In the genomic region with DNA sequence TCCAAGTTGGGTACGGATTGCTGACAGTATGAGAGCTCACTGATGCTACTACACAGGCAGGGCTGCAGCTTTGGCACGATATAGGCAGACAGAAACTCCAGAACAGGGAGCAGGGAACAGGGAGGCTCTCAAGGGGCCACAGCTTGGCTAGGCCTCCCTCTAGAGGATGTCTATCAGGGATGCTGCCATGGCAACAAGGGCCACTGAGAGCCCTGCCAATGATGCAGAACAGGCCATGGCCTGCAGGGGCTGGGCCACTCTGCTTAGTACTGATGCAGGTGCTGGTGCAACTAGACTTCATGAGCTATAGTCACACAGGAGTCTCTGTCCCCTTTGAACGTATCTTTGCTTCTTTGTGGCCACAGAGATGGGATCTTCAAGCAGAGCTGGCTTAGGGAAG, we compare ENCODE assay signal across 9 mouse cellular contexts.
DNase-seq lines count a peak whose midpoint lies in the region; ATAC-seq and TF ChIP-seq lines count a peak whose summit lies in the region.
"Had no signal": no experiment of that assay in that cellular context is flagged by ENCODE, and none has a peak within 500 bp of the region (broad histone marks: within the 10 kb centered on the region; RNA-seq: fewer than 3 reads in every experiment).

No protein-coding gene starts in this region.

- no peaks in the 10 kb centered on the region for H3K9me3 ChIP-seq in MEL (replicated peaks; ENCODE audit: insufficient read depth, low read length)
- no peaks in the 10 kb centered on the region for H3K9me3 ChIP-seq in hindbrain, embryonic 15.5 days
- H3K9me3 ChIP-seq: embryonic facial prominence, embryonic 12.5 days had no signal

- H3K27ac ChIP-seq in MEL (ENCODE audit: control insufficient read depth, low read depth, low read length) = no peak overlapping the region
- H3K27ac ChIP-seq in hindbrain, embryonic 15.5 days (replicated peaks) = no peak overlapping the region
- H3K27ac ChIP-seq: embryonic facial prominence, embryonic 12.5 days had no signal

- no peaks in the 10 kb centered on the region for H3K27me3 ChIP-seq in MEL (ENCODE audit: control insufficient read depth in 1 of 2, insufficient read depth in 2 of 2, low read length in 2 of 2)
- no peaks in the 10 kb centered on the region for H3K27me3 ChIP-seq in hindbrain, embryonic 15.5 days
- H3K27me3 ChIP-seq: embryonic facial prominence, embryonic 12.5 days had no signal

- WGBS in hindbrain, embryonic 15.5 days = 58% methylated on average over 3 of the region's 3 CpGs

- TF ChIP-seq POLR2A in MEL (IDR thresholded peaks at IDR 0.05; ENCODE audit: control insufficient read depth in 1 of 2, insufficient read depth in 1 of 2, low read depth in 1 of 2, low read length in 2 of 2, poor library complexity in 1 of 2) = no peak

- peaks cover 0 to 8% of the 10 kb centered on the region in 2 experiments; a peak in 2 of 4 replicates for H3K36me3 ChIP-seq in MEL (ENCODE audit: control insufficient read depth in 1 of 2, insufficient read depth in 2 of 2, low read length in 2 of 2)
- peaks cover 35% of the 10 kb centered on the region for H3K36me3 ChIP-seq in hindbrain, embryonic 15.5 days

- no peak for DNase-seq in frontal cortex, adult 2 months (ENCODE audit: extremely low spot score in 1 of 2, low spot score in 1 of 2)
- peak; percentile 26 for DNase-seq in MEL (ENCODE audit: low read depth, low spot score)
- DNase-seq in embryo, embryonic 11 days = peak; percentile 27
- DNase-seq in frontal cortex, postnatal 14 days (ENCODE audit: low spot score in 2 of 2) = no peak
- DNase-seq in urinary bladder, postnatal 4 days (ENCODE audit: low spot score in 2 of 2) = no peak
- no peak for DNase-seq in kidney, adult 8-10 months

- no peak for TF ChIP-seq RAD21 in MEL (IDR thresholded peaks at IDR 0.05; ENCODE audit: low read depth, low read length)

- H3K9ac ChIP-seq in MEL (ENCODE audit: control insufficient read depth, low read depth, low read length, poor library complexity, severe bottlenecking) = no peak overlapping the region
- no peak overlapping the region for H3K9ac ChIP-seq in hindbrain, embryonic 15.5 days
- H3K9ac ChIP-seq: embryonic facial prominence, embryonic 12.5 days had no signal

- TF ChIP-seq EP300 in MEL (IDR thresholded peaks at IDR 0.05; ENCODE audit: low read depth in 1 of 2, low read length in 2 of 2) = no peak

- H3K79me2 ChIP-seq in MEL (ENCODE audit: control insufficient read depth, insufficient read depth, low read length, poor library complexity) = no peaks in the 10 kb centered on the region

- no peak overlapping the region for H3K4me3 ChIP-seq in MEL (ENCODE audit: control insufficient read depth in 1 of 2, insufficient read depth in 1 of 2, low read depth in 2 of 2, low read length in 2 of 2)
- H3K4me3 ChIP-seq in hindbrain, embryonic 15.5 days = no peak overlapping the region
- H3K4me3 ChIP-seq: embryonic facial prominence, embryonic 12.5 days had no signal

- H3K4me1 ChIP-seq in MEL (ENCODE audit: control insufficient read depth in 1 of 2, insufficient read depth in 2 of 2, low read length in 2 of 2) = no peaks in the 10 kb centered on the region
- H3K4me1 ChIP-seq in hindbrain, embryonic 15.5 days (replicated peaks) = peaks cover 6% of the 10 kb centered on the region
- H3K4me1 ChIP-seq: embryonic facial prominence, embryonic 12.5 days had no signal

- ATAC-seq in frontal cortex, adult (ENCODE audit: low TSS enrichment) = 0 out of 2 replicates have a peak, but pooled peaks have one; percentile 25
- ATAC-seq in hindbrain, embryonic 15.5 days (ENCODE audit: low FRiP score, low read depth) = peak; percentile 56; the same call in 1 of the 2 replicates

- no peak; a peak in 1 of 6 replicates for TF ChIP-seq CTCF in MEL (IDR thresholded peaks at IDR 0.05 in 2 of 3, conservative IDR thresholded peaks at IDR 0.05 in 1 of 3; ENCODE audit: control insufficient read depth in 1 of 3, insufficient read depth in 1 of 3, low read depth in 2 of 3, low read length in 3 of 3, poor library complexity in 1 of 3, severe bottlenecking in 1 of 3)

- H3K4me2 ChIP-seq in hindbrain, embryonic 15.5 days = no peak overlapping the region
- H3K4me2 ChIP-seq: embryonic facial prominence, embryonic 12.5 days had no signal

TF ChIP-seq in MEL, 35 proteins besides CTCF, POLR2A, EP300 and RAD21:
- TF ChIP-seq ETS1 (IDR thresholded peaks at IDR 0.05; ENCODE audit: low read depth, low read length) (no peak), MXI1 (IDR thresholded peaks at IDR 0.05; ENCODE audit: low read depth, low read length) (no peak), SMC3 (IDR thresholded peaks at IDR 0.05; ENCODE audit: low read depth, low read length) (no peak), RCOR1 (IDR thresholded peaks at IDR 0.05; ENCODE audit: low read depth, low read length) (no peak), TAL1 (IDR thresholded peaks at IDR 0.05; ENCODE audit: low read length) (no peak), MYB (IDR thresholded peaks at IDR 0.05; ENCODE audit: low read depth, low read length) (no peak), MAX (IDR thresholded peaks at IDR 0.05; ENCODE audit: low read length) (no peak), MAZ (IDR thresholded peaks at IDR 0.05; ENCODE audit: low read depth, low read length) (no peak), ZKSCAN1 (IDR thresholded peaks at IDR 0.05; ENCODE audit: low read depth, low read length) (no peak)

Comparison
In these comparisons a context has a peak if more than half of its experiments do, and no peak if none do; other contexts are left out.
1. DNase-seq: peak in MEL (single experiment) and embryo, embryonic 11 days (single experiment); none in frontal cortex, adult 2 months (0 of 2), frontal cortex, postnatal 14 days (0 of 2), urinary bladder, postnatal 4 days (0 of 2) and kidney, adult 8-10 months (0 of 2).